Mouse (Mus musculus): ENCODE data around the gene Krtap3-3. TPM values are rescaled to one million over a fixed set of nuclear protein-coding genes. Genes with fewer than 3 reads are reported as not detected.

The Krtap3-3 gene
- total and polyA plus RNA-seq, 3 experiments, result not detected

- 84% methylated on average over 9 of the region's 9 CpGs for WGBS
Observed at GRCm38 (mm10) chr11:99559366-99559765, 8.7 kb upstream of the Krtap3-3 start, which contains the start of gene Gm11939. Gene Gm11939 (minus strand): TSS chr11:99559466.

GRCm38 (mm10) chr11:99557976-99558745, 7.5 kb upstream of the Krtap3-3 start:
- no peak overlapping the region for H3K9ac ChIP-seq (ENCODE audit: low read depth, low read length)
- no peaks in the 10 kb centered on the region for H3K27me3 ChIP-seq (ENCODE audit: control insufficient read depth, insufficient read depth, low read length)
- intact Hi-C loops (cut with DNase I), result no loop called here
- TF ChIP-seq EP300 (IDR thresholded peaks at IDR 0.05; ENCODE audit: insufficient read depth, low read depth, low read length), result no peak
- TF ChIP-seq CTCF (IDR thresholded peaks at IDR 0.05), result no peak
- TF ChIP-seq POLR2A (IDR thresholded peaks at IDR 0.05; ENCODE audit: insufficient read depth, low read depth, low read length), result no peak
- DNase-seq, result no peak
- H3K79me2 ChIP-seq (replicated peaks; ENCODE audit: control insufficient read depth, insufficient read depth, low read length), result no peaks in the 10 kb centered on the region
- WGBS, result 69% methylated on average over 3 of the region's 3 CpGs
- no peak overlapping the region for H3K27ac ChIP-seq
- H3K4me3 ChIP-seq, result no peak overlapping the region
- no peaks in the 10 kb centered on the region for H3K36me3 ChIP-seq (ENCODE audit: control insufficient read depth, insufficient read depth, low read length)
- H3K4me1 ChIP-seq (ENCODE audit: control insufficient read depth, insufficient read depth, low read length), result no peaks in the 10 kb centered on the region

More at GRCm38 (mm10) chr11:99559366-99559765, 8.7 kb upstream of the Krtap3-3 start, which contains the start of gene Gm11939:
- Histone ChIP-seq H3K27me3 (ENCODE audit: control insufficient read depth, insufficient read depth, low read length) (no peaks in the 10 kb centered on the region), H3K4me1 (ENCODE audit: control insufficient read depth, insufficient read depth, low read length) (no peaks in the 10 kb centered on the region), H3K36me3 (ENCODE audit: control insufficient read depth, insufficient read depth, low read length) (no peaks in the 10 kb centered on the region), H3K79me2 (replicated peaks; ENCODE audit: control insufficient read depth, insufficient read depth, low read length) (no peaks in the 10 kb centered on the region), H3K9ac (ENCODE audit: low read depth, low read length) (no peak within 1 kb of the TSS), H3K4me3 (no peak within 1 kb of the TSS), H3K27ac (no peak within 1 kb of the TSS)
- intact Hi-C loops (cut with DNase I), result no loop called here
- no peak for DNase-seq
- TF ChIP-seq POLR2A (IDR thresholded peaks at IDR 0.05; ENCODE audit: insufficient read depth, low read depth, low read length) (no peak), EP300 (IDR thresholded peaks at IDR 0.05; ENCODE audit: insufficient read depth, low read depth, low read length) (no peak), CTCF (IDR thresholded peaks at IDR 0.05) (no peak)

- Histone ChIP-seq H3K36me3 (ENCODE audit: control insufficient read depth, insufficient read depth, low read length) (no peaks in the 10 kb centered on the region), H3K27me3 (ENCODE audit: control insufficient read depth, insufficient read depth, low read length) (no peaks in the 10 kb centered on the region), H3K79me2 (replicated peaks; ENCODE audit: control insufficient read depth, insufficient read depth, low read length) (no peaks in the 10 kb centered on the region), H3K27ac (no peak within 1 kb of the TSS), H3K9ac (ENCODE audit: low read depth, low read length) (no peak within 1 kb of the TSS), H3K4me3 (no peak within 1 kb of the TSS), H3K4me1 (ENCODE audit: control insufficient read depth, insufficient read depth, low read length) (no peaks in the 10 kb centered on the region)
- DNase-seq, result no peak
- intact Hi-C loops (cut with DNase I), result no loop called here
- TF ChIP-seq CTCF (IDR thresholded peaks at IDR 0.05) (no peak), EP300 (IDR thresholded peaks at IDR 0.05; ENCODE audit: insufficient read depth, low read depth, low read length) (no peak), POLR2A (IDR thresholded peaks at IDR 0.05; ENCODE audit: insufficient read depth, low read depth, low read length) (no peak)
- 78% methylated on average over 2 of the region's 2 CpGs for WGBS
Observed at GRCm38 (mm10) chr11:99556753-99557152, 6.1 kb upstream of the Krtap3-3 start, which contains the start of gene Krtap3-2. Gene Krtap3-2 (minus strand): TSS chr11:99556853.

GRCm38 (mm10) chr11:99556195-99556594, 5.5 kb upstream of the Krtap3-3 start:
- H3K4me1 ChIP-seq (ENCODE audit: control insufficient read depth, insufficient read depth, low read length), result no peaks in the 10 kb centered on the region
- H3K27ac ChIP-seq, result no peak overlapping the region
- H3K4me3 ChIP-seq, result no peak overlapping the region
- 84% methylated on average over 2 of the region's 2 CpGs for WGBS
- no peaks in the 10 kb centered on the region for H3K27me3 ChIP-seq (ENCODE audit: control insufficient read depth, insufficient read depth, low read length)
- H3K36me3 ChIP-seq (ENCODE audit: control insufficient read depth, insufficient read depth, low read length), result no peaks in the 10 kb centered on the region
- no peak overlapping the region for H3K9ac ChIP-seq (ENCODE audit: low read depth, low read length)
- no peaks in the 10 kb centered on the region for H3K79me2 ChIP-seq (replicated peaks; ENCODE audit: control insufficient read depth, insufficient read depth, low read length)
- no peak for DNase-seq
- intact Hi-C loops (cut with DNase I), result no loop called here
- no peak for TF ChIP-seq POLR2A (IDR thresholded peaks at IDR 0.05; ENCODE audit: insufficient read depth, low read depth, low read length)
- TF ChIP-seq EP300 (IDR thresholded peaks at IDR 0.05; ENCODE audit: insufficient read depth, low read depth, low read length), result no peak
- TF ChIP-seq CTCF (IDR thresholded peaks at IDR 0.05), result no peak

- Histone ChIP-seq H3K27ac (no peak overlapping the region), H3K36me3 (ENCODE audit: control insufficient read depth, insufficient read depth, low read length) (no peaks in the 10 kb centered on the region), H3K4me1 (ENCODE audit: control insufficient read depth, insufficient read depth, low read length) (no peaks in the 10 kb centered on the region), H3K9ac (ENCODE audit: low read depth, low read length) (no peak overlapping the region), H3K27me3 (ENCODE audit: control insufficient read depth, insufficient read depth, low read length) (no peaks in the 10 kb centered on the region), H3K79me2 (replicated peaks; ENCODE audit: control insufficient read depth, insufficient read depth, low read length) (no peaks in the 10 kb centered on the region), H3K4me3 (no peak overlapping the region)
- TF ChIP-seq CTCF (IDR thresholded peaks at IDR 0.05) (no peak), EP300 (IDR thresholded peaks at IDR 0.05; ENCODE audit: insufficient read depth, low read depth, low read length) (no peak), POLR2A (IDR thresholded peaks at IDR 0.05; ENCODE audit: insufficient read depth, low read depth, low read length) (no peak)
- no peak for DNase-seq
- intact Hi-C loops (cut with DNase I), result no loop called here
Observed at GRCm38 (mm10) chr11:99547892-99548291, 2.8 kb downstream of the Krtap3-3 start.

- no peaks in the 10 kb centered on the region for H3K79me2 ChIP-seq (replicated peaks; ENCODE audit: control insufficient read depth, insufficient read depth, low read length)
- no peak overlapping the region for H3K4me3 ChIP-seq
- intact Hi-C loops (cut with DNase I), result no loop called here
- H3K36me3 ChIP-seq (ENCODE audit: control insufficient read depth, insufficient read depth, low read length), result no peaks in the 10 kb centered on the region
- H3K4me1 ChIP-seq (ENCODE audit: control insufficient read depth, insufficient read depth, low read length), result no peaks in the 10 kb centered on the region
- DNase-seq, result no peak
- no peak overlapping the region for H3K27ac ChIP-seq
- TF ChIP-seq CTCF (IDR thresholded peaks at IDR 0.05) (no peak), EP300 (IDR thresholded peaks at IDR 0.05; ENCODE audit: insufficient read depth, low read depth, low read length) (no peak), POLR2A (IDR thresholded peaks at IDR 0.05; ENCODE audit: insufficient read depth, low read depth, low read length) (no peak)
- H3K9ac ChIP-seq (ENCODE audit: low read depth, low read length), result no peak overlapping the region
- WGBS, result 46% methylated on average over 9 of the region's 9 CpGs
- peaks cover 2% of the 10 kb centered on the region; the same call in 1 of the 2 replicates for H3K27me3 ChIP-seq (ENCODE audit: control insufficient read depth, insufficient read depth, low read length)
Observed at GRCm38 (mm10) chr11:99539721-99540120, 10.9 kb downstream of the Krtap3-3 start.

Measured in heart, adult 2 months (tissue).